Mouse (Mus musculus): ENCODE data around the gene Mki67. TPM values are rescaled to one million over a fixed set of nuclear protein-coding genes. Genes with fewer than 3 reads are reported as not detected.
A peak's percentile ranks its signal among the peaks of the same experiment; 100 is the strongest.
"Not testable (repeated sequence)": the region's sequence is repeated elsewhere in the genome, so short reads cannot be mapped to it uniquely, and the experiment has no call there.

Mki67 gene
- polyA plus RNA-seq, 1 experiment from 2014 or later, result 2.8 TPM

DNA sequence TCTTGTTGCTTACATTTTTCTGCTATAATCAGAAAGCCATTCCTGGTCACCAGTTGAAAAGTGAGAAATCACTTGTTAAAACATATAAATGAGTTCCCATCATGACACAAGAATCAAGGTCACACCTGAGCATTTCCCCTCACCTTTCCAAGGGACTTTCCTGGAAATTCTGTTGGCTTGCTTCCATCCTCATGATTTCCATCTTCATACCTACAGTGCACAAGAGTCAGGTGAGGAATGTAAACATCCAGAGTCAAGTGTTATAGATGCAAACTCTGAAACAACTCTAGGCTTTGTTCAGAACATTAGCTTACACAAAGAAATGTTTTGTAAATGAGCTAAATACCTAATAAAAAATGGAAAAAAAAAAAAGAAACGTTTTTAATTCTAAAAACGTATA lies 5.5 kb downstream of the Mki67 start:
- H3K9me3 ChIP-seq (ENCODE audit: low read length), result no peaks in the 10 kb centered on the region
- no peak overlapping the region for H3K9ac ChIP-seq (replicated peaks; ENCODE audit: low read depth)
- H3K27me3 ChIP-seq (replicated peaks; ENCODE audit: insufficient read depth, low read length), result no peaks in the 10 kb centered on the region
- H3K36me3 ChIP-seq (ENCODE audit: insufficient read depth, low read length), result 0 out of 2 replicates have a peak, but pooled peaks cover 2% of the 10 kb centered on the region
- peaks cover 5% of the 10 kb centered on the region; the same call in 1 of the 2 replicates for H3K4me1 ChIP-seq (ENCODE audit: insufficient read depth, low read depth, low read length)
- H3K4me3 ChIP-seq (ENCODE audit: low read depth, low read length), result no peak overlapping the region
- 54% methylated on average over 2 of the region's 2 CpGs for WGBS
- TF ChIP-seq EP300 (IDR thresholded peaks at IDR 0.05) (peak; percentile 67), CTCF (IDR thresholded peaks at IDR 0.05) (no peak)
- DNase-seq (ENCODE audit: low spot score) (peak; percentile 64), ATAC-seq (peak; percentile 65)
- peak overlapping the region; percentile 34; the same call in 1 of the 2 replicates for H3K27ac ChIP-seq (ENCODE audit: low read length)
- no peak overlapping the region for H3K4me2 ChIP-seq (replicated peaks; ENCODE audit: low read depth, low read length)

DNA sequence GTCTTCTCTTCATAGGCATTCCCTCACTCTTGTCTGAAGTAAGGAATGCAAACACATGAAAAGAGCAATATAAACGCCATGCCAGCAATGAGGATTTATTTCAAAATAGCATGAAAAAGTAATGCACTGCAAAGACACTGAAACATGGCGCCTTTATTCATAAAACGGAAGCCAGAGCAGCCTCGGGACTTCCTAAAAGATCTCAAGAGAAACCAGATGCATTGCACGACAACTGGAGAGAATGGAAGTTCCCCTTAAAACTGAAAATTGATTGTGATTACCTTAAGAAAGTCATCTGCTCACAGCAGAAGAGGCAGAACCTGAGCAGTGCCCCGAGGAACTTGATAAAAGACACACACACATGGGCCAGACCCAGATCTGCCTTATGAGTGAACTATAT lies 10.4 kb downstream of the Mki67 start:
- Histone ChIP-seq H3K27me3 (replicated peaks; ENCODE audit: insufficient read depth, low read length) (no peaks in the 10 kb centered on the region), H3K36me3 (ENCODE audit: insufficient read depth, low read length) (0 out of 2 replicates have a peak, but pooled peaks cover 2% of the 10 kb centered on the region), H3K4me1 (ENCODE audit: insufficient read depth, low read depth, low read length) (peaks cover 6% of the 10 kb centered on the region; the same call in 1 of the 2 replicates), H3K9ac (replicated peaks; ENCODE audit: low read depth) (no peak overlapping the region), H3K9me3 (ENCODE audit: low read length) (no peaks in the 10 kb centered on the region), H3K4me2 (replicated peaks; ENCODE audit: low read depth, low read length) (no peak overlapping the region), H3K4me3 (ENCODE audit: low read depth, low read length) (no peak overlapping the region), H3K27ac (ENCODE audit: low read length) (no peak overlapping the region)
- DNase-seq (ENCODE audit: low spot score), result no peak
- TF ChIP-seq EP300 (IDR thresholded peaks at IDR 0.05), result no peak
- no peak for TF ChIP-seq CTCF (IDR thresholded peaks at IDR 0.05)
- WGBS, result 85% methylated on average over 6 of the region's 6 CpGs
- no peak for ATAC-seq

DNA sequence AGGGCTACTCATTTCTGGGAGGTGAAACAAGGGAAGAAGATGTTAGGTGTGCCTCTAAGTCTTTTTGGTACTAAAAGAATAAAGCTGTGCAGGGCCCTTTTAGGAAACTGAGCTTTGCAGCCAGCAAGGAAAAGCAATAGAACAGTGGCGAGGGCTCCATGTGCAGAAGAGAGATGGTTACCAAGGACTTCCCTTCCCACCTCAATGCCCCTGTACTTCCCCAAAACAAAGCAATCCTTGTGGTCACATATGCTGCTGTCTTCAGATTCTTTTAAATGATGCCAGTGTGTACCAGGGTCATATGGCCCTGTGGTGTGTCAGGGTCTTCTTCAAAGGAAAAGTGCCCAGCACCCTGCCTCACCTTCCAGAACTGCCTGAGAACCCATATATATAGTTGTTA lies 11.1 kb downstream of the Mki67 start:
- Histone ChIP-seq H3K4me2 (replicated peaks; ENCODE audit: low read depth, low read length) (no peak overlapping the region), H3K9me3 (ENCODE audit: low read length) (no peaks in the 10 kb centered on the region), H3K4me3 (ENCODE audit: low read depth, low read length) (no peak overlapping the region), H3K36me3 (ENCODE audit: insufficient read depth, low read length) (0 out of 2 replicates have a peak, but pooled peaks cover 2% of the 10 kb centered on the region), H3K9ac (replicated peaks; ENCODE audit: low read depth) (no peak overlapping the region), H3K27ac (ENCODE audit: low read length) (no peak overlapping the region), H3K4me1 (ENCODE audit: insufficient read depth, low read depth, low read length) (peaks cover 6% of the 10 kb centered on the region; the same call in 1 of the 2 replicates), H3K27me3 (replicated peaks; ENCODE audit: insufficient read depth, low read length) (no peaks in the 10 kb centered on the region)
- TF ChIP-seq EP300 (IDR thresholded peaks at IDR 0.05), result no peak
- TF ChIP-seq CTCF (IDR thresholded peaks at IDR 0.05), result no peak
- ATAC-seq, result no peak
- DNase-seq (ENCODE audit: low spot score), result no peak
- 86% methylated on average over 1 of the region's 1 CpGs for WGBS

DNA sequence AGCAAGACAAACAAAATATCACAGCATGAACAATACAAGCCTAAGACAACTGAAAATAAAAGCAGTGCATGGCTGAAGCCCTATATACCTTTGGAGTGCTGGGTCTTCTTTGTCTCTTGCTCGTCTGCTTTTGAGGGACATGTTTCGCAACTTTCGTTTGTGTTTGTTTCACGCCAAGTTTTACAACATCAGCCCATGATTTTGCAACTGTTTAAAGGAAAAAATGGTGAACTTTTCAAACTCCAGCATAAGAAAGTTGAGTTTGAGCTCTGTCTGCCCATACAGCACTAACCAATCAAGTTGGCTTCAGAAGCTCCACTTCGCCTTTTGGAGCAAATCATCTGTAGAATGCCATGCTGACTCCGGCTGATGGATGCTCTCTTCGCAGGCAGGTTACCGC lies 11.9 kb downstream of the Mki67 start:
- no peak for ATAC-seq
- H3K4me1 ChIP-seq (ENCODE audit: insufficient read depth, low read depth, low read length), result 0 out of 2 replicates have a peak, but pooled peaks cover 6% of the 10 kb centered on the region
- H3K9me3 ChIP-seq (ENCODE audit: low read length), result no peaks in the 10 kb centered on the region
- TF ChIP-seq CTCF (IDR thresholded peaks at IDR 0.05) (no peak), EP300 (IDR thresholded peaks at IDR 0.05) (peak; percentile 48)
- H3K36me3 ChIP-seq (ENCODE audit: insufficient read depth, low read length), result 0 out of 2 replicates have a peak, but pooled peaks cover 2% of the 10 kb centered on the region
- no peak overlapping the region for H3K9ac ChIP-seq (replicated peaks; ENCODE audit: low read depth)
- WGBS, result 72% methylated on average over 8 of the region's 8 CpGs
- peak overlapping the region; percentile 47; the same call in 1 of the 2 replicates for H3K27ac ChIP-seq (ENCODE audit: low read length)
- no peak overlapping the region for H3K4me3 ChIP-seq (ENCODE audit: low read depth, low read length)
- no peak overlapping the region for H3K4me2 ChIP-seq (replicated peaks; ENCODE audit: low read depth, low read length)
- H3K27me3 ChIP-seq (replicated peaks; ENCODE audit: insufficient read depth, low read length), result no peaks in the 10 kb centered on the region
- DNase-seq (ENCODE audit: low spot score), result peak; percentile 76

DNA sequence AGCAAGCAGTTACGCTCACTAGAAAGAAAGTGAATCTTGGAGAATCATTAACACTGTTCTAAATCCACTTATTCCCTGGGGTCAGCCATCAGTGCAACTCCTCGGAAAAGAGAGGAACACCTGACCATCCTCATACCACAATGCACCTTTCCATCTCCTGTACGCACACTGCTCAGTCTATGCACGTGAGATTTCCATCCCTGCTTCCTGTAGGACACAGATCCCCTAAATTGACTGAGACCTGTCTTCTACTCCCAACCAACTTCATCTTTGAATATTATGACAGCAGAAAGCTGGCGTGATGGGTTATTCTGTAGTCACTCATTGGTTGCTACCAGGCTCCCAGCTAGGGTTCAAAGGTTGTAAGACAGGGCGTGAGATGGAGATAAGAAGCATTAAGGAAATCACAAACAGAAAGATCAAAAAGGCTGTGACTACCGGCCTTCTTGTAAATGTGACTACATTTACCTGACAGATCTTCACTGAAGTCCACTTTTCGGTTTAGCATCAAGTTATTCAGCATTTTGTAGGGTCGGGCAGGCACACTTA lies 12.5 kb downstream of the Mki67 start:
- Histone ChIP-seq H3K36me3 (ENCODE audit: insufficient read depth, low read length) (0 out of 2 replicates have a peak, but pooled peaks cover 2% of the 10 kb centered on the region), H3K4me1 (ENCODE audit: insufficient read depth, low read depth, low read length) (peaks cover 6% of the 10 kb centered on the region; the same call in 1 of the 2 replicates), H3K9ac (replicated peaks; ENCODE audit: low read depth) (no peak overlapping the region), H3K9me3 (ENCODE audit: low read length) (no peaks in the 10 kb centered on the region), H3K4me2 (replicated peaks; ENCODE audit: low read depth, low read length) (no peak overlapping the region), H3K27ac (ENCODE audit: low read length) (no peak overlapping the region), H3K27me3 (replicated peaks; ENCODE audit: insufficient read depth, low read length) (no peaks in the 10 kb centered on the region), H3K4me3 (ENCODE audit: low read depth, low read length) (no peak overlapping the region)
- no peak for DNase-seq (ENCODE audit: low spot score)
- TF ChIP-seq CTCF (IDR thresholded peaks at IDR 0.05), result no peak
- no peak for TF ChIP-seq EP300 (IDR thresholded peaks at IDR 0.05)
- WGBS, result 76% methylated on average over 9 of the region's 9 CpGs
- ATAC-seq, result no peak

DNA sequence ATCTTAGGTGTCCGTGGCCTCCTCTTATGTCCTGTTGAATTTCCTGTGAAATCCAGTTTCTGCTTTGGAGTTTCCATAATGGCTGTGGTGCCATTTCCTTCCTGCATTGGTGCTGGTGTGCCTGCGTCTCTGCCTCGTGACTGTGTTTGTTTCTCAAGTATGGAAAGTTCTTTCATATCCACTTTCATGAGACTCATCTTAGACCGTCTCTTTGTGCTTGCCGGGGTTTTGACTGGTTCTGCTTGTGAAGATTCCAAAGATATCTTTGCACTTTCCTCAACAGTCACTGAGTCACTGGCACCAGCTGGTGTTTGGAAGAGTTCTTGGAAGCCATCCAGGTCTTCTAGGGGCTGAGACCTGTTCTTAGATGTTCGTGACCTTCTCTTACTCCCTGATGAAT lies 16.8 kb downstream of the Mki67 start:
- DNase-seq (ENCODE audit: low spot score) (peak; percentile 59), ATAC-seq (peak; percentile 62)
- H3K27me3 ChIP-seq (replicated peaks; ENCODE audit: insufficient read depth, low read length); H3K4me1 ChIP-seq (ENCODE audit: insufficient read depth, low read depth, low read length); H3K9ac ChIP-seq (replicated peaks; ENCODE audit: low read depth); H3K36me3 ChIP-seq (ENCODE audit: insufficient read depth, low read length); H3K9me3 ChIP-seq (ENCODE audit: low read length); H3K4me2 ChIP-seq (replicated peaks; ENCODE audit: low read depth, low read length); H3K4me3 ChIP-seq (ENCODE audit: low read depth, low read length): not testable (repeated sequence)
- WGBS, result 32% methylated on average over 6 of the region's 6 CpGs
- H3K27ac ChIP-seq (ENCODE audit: low read length), result peak overlapping the region; percentile 2; the same call in 1 of the 2 replicates
- 0 out of 2 replicates have a peak, but pooled peaks have one; percentile 33 for TF ChIP-seq EP300 (IDR thresholded peaks at IDR 0.05)

Measured in lung, postnatal 0 days (tissue).